Comparison of ENCODE assay signal across 8 mouse cellular contexts in genomic region chr5:24394165-24394894, GRCm38 (mm10). TPM values are rescaled to one million over a fixed set of nuclear protein-coding genes. Genes with fewer than 3 reads are reported as not detected.
A peak's percentile ranks its signal among the peaks of the same experiment; 100 is the strongest.
DNase-seq lines count a peak whose midpoint lies in the region; ATAC-seq and TF ChIP-seq lines count a peak whose summit lies in the region.

No protein-coding gene starts in this region.

- H3K9me3 ChIP-seq in hindbrain, embryonic 10.5 days, result no peaks in the 10 kb centered on the region
- no peaks in the 10 kb centered on the region for H3K9me3 ChIP-seq in lung, postnatal 0 days (ENCODE audit: low read length)

- no peak for TF ChIP-seq EP300 in lung, postnatal 0 days (IDR thresholded peaks at IDR 0.05)

- 2% methylated on average over 36 of the region's 36 CpGs for whole genome bisulfite sequencing in hindbrain, embryonic 10.5 days
- WGBS in lung, postnatal 0 days, result under 1% methylated on average over 36 of the region's 36 CpGs

- peak; percentile 97 for DNase-seq in MN1 (ENCODE audit: low spot score)
- peak; percentile 98 for DNase-seq in cerebellum, adult 9-10 months
- peak; percentile 95 for DNase-seq in hindbrain, embryonic 10.5 days (ENCODE audit: low spot score)
- peak; percentile 97 for DNase-seq in layer of hippocampus, adult 9-11 months
- peak; percentile 98 for DNase-seq in lung, postnatal 0 days (ENCODE audit: low spot score)
- peak; percentile 92 for DNase-seq in ovary, postnatal 14 days (ENCODE audit: low spot score)
- DNase-seq in thymus, postnatal 14 days, result peak; percentile 92

- peak; percentile 83 for TF ChIP-seq CTCF in lung, postnatal 0 days (IDR thresholded peaks at IDR 0.05)

- H3K36me3 ChIP-seq in hindbrain, embryonic 10.5 days, result peaks cover 7% of the 10 kb centered on the region; the same call in 1 of the 2 replicates
- H3K36me3 ChIP-seq in lung, postnatal 0 days (ENCODE audit: insufficient read depth, low read length), result no peaks in the 10 kb centered on the region

- H3K9ac ChIP-seq in lung, postnatal 0 days (replicated peaks; ENCODE audit: low read depth), result no peak overlapping the region; the same call in 1 of the 2 replicates

- peak; percentile 95 for ATAC-seq in frontal cortex, adult (ENCODE audit: low TSS enrichment)
- ATAC-seq in lung, postnatal 0 days, result peak; percentile 97

- peak overlapping the region; percentile 93 for H3K27ac ChIP-seq in hindbrain, embryonic 10.5 days
- H3K27ac ChIP-seq in lung, postnatal 0 days (ENCODE audit: low read length), result peak overlapping the region; percentile 76

- H3K4me2 ChIP-seq in lung, postnatal 0 days (replicated peaks; ENCODE audit: low read depth, low read length), result peak overlapping the region; percentile 52

- peak overlapping the region; percentile 61 for H3K4me3 ChIP-seq in hindbrain, embryonic 10.5 days
- H3K4me3 ChIP-seq in lung, postnatal 0 days (ENCODE audit: low read depth, low read length), result peak overlapping the region; percentile 67

- peaks cover 21% of the 10 kb centered on the region for H3K4me1 ChIP-seq in hindbrain, embryonic 10.5 days (replicated peaks)
- peaks cover 5% of the 10 kb centered on the region; the same call in 1 of the 2 replicates for H3K4me1 ChIP-seq in lung, postnatal 0 days (ENCODE audit: insufficient read depth, low read depth, low read length)

- H3K27me3 ChIP-seq in hindbrain, embryonic 10.5 days (ENCODE audit: insufficient read depth, poor library complexity, severe bottlenecking), result peaks cover 25% of the 10 kb centered on the region
- no peaks in the 10 kb centered on the region for H3K27me3 ChIP-seq in lung, postnatal 0 days (replicated peaks; ENCODE audit: insufficient read depth, low read length)

RNA-seq across cellular contexts. Expression of gene Abcb8, which starts 0.9 kb away (rescaled TPM):
- 54.5 and 55.3 TPM in 2 replicates for polyA plus RNA-seq in hindbrain, embryonic 10.5 days (2016; fragmentation: Nextera tagmentation; extraction: Ambion mirVana)
- 22.4 and 25.6 TPM in 2 replicates for polyA plus RNA-seq in lung, postnatal 0 days (2015; fragmentation: Nextera tagmentation; extraction: Ambion mirVana)

RNA-seq across cellular contexts. Expression of gene Atg9b, which starts 2.4 kb away (rescaled TPM):
- 0.21 and 0.75 TPM in 2 replicates for polyA plus RNA-seq in hindbrain, embryonic 10.5 days (2016; fragmentation: Nextera tagmentation; extraction: Ambion mirVana)
- 0.54 and 0.94 TPM in 2 replicates for polyA plus RNA-seq in lung, postnatal 0 days (2015; fragmentation: Nextera tagmentation; extraction: Ambion mirVana)

RNA-seq across cellular contexts. Expression of gene Asic3, which starts 18.9 kb away (rescaled TPM):
- polyA plus RNA-seq in hindbrain, embryonic 10.5 days (2016; fragmentation: Nextera tagmentation; extraction: Ambion mirVana), result 0.20 and 0.54 TPM in 2 replicates
- 0.07 and 0.29 TPM in 2 replicates for polyA plus RNA-seq in lung, postnatal 0 days (2015; fragmentation: Nextera tagmentation; extraction: Ambion mirVana)

RNA-seq across cellular contexts. Expression of gene Cdk5, which starts 29.0 kb away (rescaled TPM):
- 46.4 and 61.4 TPM in 2 replicates for polyA plus RNA-seq in hindbrain, embryonic 10.5 days (2016; fragmentation: Nextera tagmentation; extraction: Ambion mirVana)
- polyA plus RNA-seq in lung, postnatal 0 days (2015; fragmentation: Nextera tagmentation; extraction: Ambion mirVana), result 31.1 and 31.6 TPM in 2 replicates

RNA-seq across cellular contexts. Expression of gene Slc4a2, which starts 29.3 kb away (rescaled TPM):
- 33.5 and 39.7 TPM in 2 replicates for polyA plus RNA-seq in hindbrain, embryonic 10.5 days (2016; fragmentation: Nextera tagmentation; extraction: Ambion mirVana)
- 28.9 and 35.0 TPM in 2 replicates for polyA plus RNA-seq in lung, postnatal 0 days (2015; fragmentation: Nextera tagmentation; extraction: Ambion mirVana)

Comparison
In these comparisons a context has a peak if more than half of its experiments do, and no peak if none do; other contexts are left out.
1. Peak in every context shown above with its lines: DNase-seq, ATAC-seq, H3K4me3 ChIP-seq and H3K27ac ChIP-seq.